Mouse (Mus musculus) heart, postnatal 0 days (tissue): ENCODE data around the gene Hjurp.

ENCODE experiments used
- CTCF ChIP-seq: IDR thresholded peaks from 2 replicates; pipeline ENCODE4 v1.5.1; 2016; ENCODE audit warnings: antibody characterized with exemption, control low read depth, low read depth
- EP300 ChIP-seq: IDR thresholded peaks from 2 replicates; pipeline ENCODE4 v1.6.1; 2016; ENCODE audit warnings: antibody characterized with exemption, low read depth

- TF ChIP-seq CTCF (no peak), EP300 (no peak)
These were observed 31.0 kb downstream of the Hjurp start for GRCm38 (mm10) chr1:88246386-88246785.
